Mouse (Mus musculus) heart, embryonic 14.5 days (tissue): ENCODE measurements around the gene Bbs9. TPM values are rescaled to one million over a fixed set of nuclear protein-coding genes. Genes with fewer than 3 reads are reported as not detected.
"Not testable (repeated sequence)": the region's sequence is repeated elsewhere in the genome, so short reads cannot be mapped to it uniquely, and the experiment has no call there.

Experiments used
- ATAC-seq: fragments of 200-750 bp; cut with Nextera tagmentation; 2 replicates; pipeline ENCODE4 v1.8.0; 2017; ENCODE audit warnings: low read depth, moderate TSS enrichment; ENCODE audit not compliant: insufficient number of reproducible peaks, insufficient read depth, low FRiP score
- H3K27ac ChIP-seq, 2 experiments: fragments of 200-500 bp in 1 of 2; fragments of 300-500 bp in 1 of 2; sonication (generic) in 1 of 2; replicated peaks in 1 of 2; 2 replicates each; pipeline ENCODE4 v1.5.1; 2012 to 2014; ENCODE audit warnings: low read depth in 2 of 2, low read length in 2 of 2, control low read depth in 1 of 2, mild to moderate bottlenecking in 1 of 2, mixed read lengths in 1 of 2; ENCODE audit not compliant: control insufficient read depth in 1 of 2, insufficient read depth in 1 of 2
- H3K27me3 ChIP-seq: fragments of 300-500 bp; sonication (generic); 2 replicates; pipeline ENCODE4 v1.6.1; 2014; ENCODE audit warnings: mild to moderate bottlenecking, low read length, control low read depth; ENCODE audit not compliant: control insufficient read depth, insufficient read depth
- H3K36me3 ChIP-seq: fragments of 300-500 bp; sonication (generic); 2 replicates; pipeline ENCODE4 v1.6.1; 2014; ENCODE audit warnings: mild to moderate bottlenecking, control low read depth, low read length, mixed read lengths; ENCODE audit not compliant: control insufficient read depth, insufficient read depth
- H3K4me1 ChIP-seq, 2 experiments: fragments of 200-500 bp in 1 of 2; fragments of 300-500 bp in 1 of 2; sonication (generic) in 1 of 2; 2 replicates each; pipeline ENCODE4 v1.6.1; 2012 to 2014; ENCODE audit warnings: low read length in 2 of 2, control low read depth in 1 of 2, mixed read lengths in 1 of 2; ENCODE audit not compliant: control insufficient read depth in 2 of 2, insufficient read depth in 2 of 2
- H3K4me2 ChIP-seq: fragments of 300-500 bp; sonication (generic); 2 replicates; pipeline ENCODE4 v1.6.1; 2014; ENCODE audit warnings: mild to moderate bottlenecking, low read length
- H3K4me3 ChIP-seq, 2 experiments: fragments of 200-500 bp in 1 of 2; fragments of 300-500 bp in 1 of 2; sonication (generic) in 1 of 2; 2 replicates each; pipeline ENCODE4 v1.5.1; 2012 to 2014; ENCODE audit warnings: low read length in 2 of 2, mild to moderate bottlenecking in 2 of 2, control low read depth in 1 of 2, low read depth in 1 of 2, moderate library complexity in 1 of 2; ENCODE audit not compliant: control insufficient read depth in 1 of 2, insufficient read depth in 1 of 2
- H3K9ac ChIP-seq: fragments of 300-500 bp; sonication (generic); 2 replicates; pipeline ENCODE4 v1.6.1; 2014; ENCODE audit warnings: mild to moderate bottlenecking, low read length
- H3K9me3 ChIP-seq: fragments of 300-500 bp; sonication (generic); 2 replicates; pipeline ENCODE4 v1.6.1; 2016; ENCODE audit warnings: low read length, control low read depth; ENCODE audit not compliant: control insufficient read depth
- WGBS: fragments of 180-500 bp; shearing (Covaris S2); extraction: QIAGEN DNeasy Blood & Tissue Kit; methylation state at CpG from one replicate; pipeline ENCODE4 v1.1.7; 2014; 5-methylcytosine and 5-hydroxymethylcytosine counted together
- polyA plus RNA-seq: library from polyadenylated mRNA; unstranded; fragments of >200 nt; fragmentation: Nextera tagmentation; extraction: Ambion mirVana; gene quantifications from 2 replicates; pipeline ENCODE4 v1.2.1, GENCODE M21; 2014

Bbs9 gene
- polyA plus RNA-seq, 1 experiment from 2014 or later = 11.6 TPM

GRCm38 (mm10) chr9:22453990-22454389 is 21.5 kb upstream of the Bbs9 start, which contains the start of gene Gm17545:
Gene Gm17545, plus strand, starts transcription at chr9:22454290.
- H3K9ac ChIP-seq, H3K27me3 ChIP-seq, H3K9me3 ChIP-seq, ATAC-seq, H3K4me1 ChIP-seq, H3K4me3 ChIP-seq, H3K4me2 ChIP-seq, H3K27ac ChIP-seq: not testable (repeated sequence)
- WGBS = 94% methylated on average over 8 of the region's 8 CpGs
- H3K36me3 ChIP-seq = peaks cover 92% of the 10 kb centered on the region

GRCm38 (mm10) chr9:22455041-22455440 is 20.5 kb upstream of the Bbs9 start:
- ATAC-seq = no peak
- Histone ChIP-seq H3K4me3 (no peak overlapping the region), H3K27ac (no peak overlapping the region), H3K4me1 (no peaks in the 10 kb centered on the region), H3K4me2 (no peak overlapping the region), H3K9me3 (no peaks in the 10 kb centered on the region), H3K9ac (no peak overlapping the region), H3K36me3 (peaks cover 83% of the 10 kb centered on the region), H3K27me3 (no peaks in the 10 kb centered on the region)

GRCm38 (mm10) chr9:22457142-22457835 is 18.2 kb upstream of the Bbs9 start:
- Histone ChIP-seq H3K4me3 (no peak overlapping the region), H3K4me2 (no peak overlapping the region), H3K27ac (no peak overlapping the region), H3K9ac (no peak overlapping the region), H3K27me3 (no peaks in the 10 kb centered on the region), H3K9me3 (no peaks in the 10 kb centered on the region), H3K4me1 (no peaks in the 10 kb centered on the region), H3K36me3 (peaks cover 78% of the 10 kb centered on the region)
- no peak for ATAC-seq
- 82% methylated on average over 11 of the region's 11 CpGs for WGBS

- 95% methylated on average over 3 of the region's 3 CpGs for WGBS
- no peak for ATAC-seq
- Histone ChIP-seq H3K4me1 (no peaks in the 10 kb centered on the region), H3K27ac (no peak overlapping the region), H3K9me3 (no peaks in the 10 kb centered on the region), H3K27me3 (no peaks in the 10 kb centered on the region), H3K9ac (no peak overlapping the region), H3K36me3 (peaks cover 58% of the 10 kb centered on the region), H3K4me2 (no peak overlapping the region), H3K4me3 (no peak overlapping the region)
Measured at GRCm38 (mm10) chr9:22461946-22462345, 13.6 kb upstream of the Bbs9 start.

GRCm38 (mm10) chr9:22466212-22466611 is 9.3 kb upstream of the Bbs9 start:
- 93% methylated on average over 5 of the region's 5 CpGs for WGBS
- Histone ChIP-seq H3K4me1 (0 out of 4 replicates have a peak, but pooled peaks cover 0 to 3% of the 10 kb centered on the region in 2 experiments), H3K9me3 (no peaks in the 10 kb centered on the region), H3K4me3 (no peak overlapping the region), H3K36me3 (peaks cover 37% of the 10 kb centered on the region; the same call in 1 of the 2 replicates), H3K27ac (no peak overlapping the region), H3K27me3 (no peaks in the 10 kb centered on the region), H3K9ac (no peak overlapping the region), H3K4me2 (no peak overlapping the region)
- ATAC-seq = no peak

- Histone ChIP-seq H3K4me3 (peak overlapping the region; percentile 80 to 99), H3K9ac (peak overlapping the region; percentile 97), H3K4me1 (0 out of 4 replicates have a peak, but pooled peaks cover 0 to 3% of the 10 kb centered on the region in 2 experiments), H3K27me3 (no peaks in the 10 kb centered on the region), H3K9me3 (no peaks in the 10 kb centered on the region), H3K36me3 (peaks cover 26% of the 10 kb centered on the region; the same call in 1 of the 2 replicates), H3K4me2 (peak overlapping the region; percentile 78), H3K27ac (peak overlapping the region; percentile 86 to 93)
- under 1% methylated on average over 69 of the region's 73 CpGs for WGBS
- peak; percentile 74 for ATAC-seq
Measured at GRCm38 (mm10) chr9:22467371-22468169, 7.9 kb upstream of the Bbs9 start.

GRCm38 (mm10) chr9:22468170-22468898 is 7.2 kb upstream of the Bbs9 start:
- peak; percentile 88 for ATAC-seq

More at GRCm38 (mm10) chr9:22468170-22468898, 7.2 kb upstream of the Bbs9 start:
- H3K4me3 ChIP-seq = peak overlapping the region; percentile 80 to 99
- no peaks in the 10 kb centered on the region for H3K27me3 ChIP-seq
- peaks cover 26% of the 10 kb centered on the region; the same call in 1 of the 2 replicates for H3K36me3 ChIP-seq
- 3% methylated on average over 43 of the region's 43 CpGs for WGBS
- peak overlapping the region; percentile 97 for H3K9ac ChIP-seq
- H3K4me1 ChIP-seq = 0 out of 4 replicates have a peak, but pooled peaks cover 0 to 3% of the 10 kb centered on the region in 2 experiments
- H3K27ac ChIP-seq = peak overlapping the region; percentile 86 to 93
- H3K4me2 ChIP-seq = peak overlapping the region; percentile 78
- H3K9me3 ChIP-seq = no peaks in the 10 kb centered on the region
